Mouse (Mus musculus) liver, embryonic 15.5 days (tissue): ENCODE measurements around the gene Cyth3. TPM values are rescaled to one million over a fixed set of nuclear protein-coding genes. Genes with fewer than 3 reads are reported as not detected.

Experiments
- ATAC-seq: fragments of 200-750 bp; cut with Nextera tagmentation; 2 replicates; pipeline ENCODE4 v1.8.0; 2017; ENCODE audit warnings: moderate number of reproducible peaks, mild to moderate bottlenecking, moderate library complexity; ENCODE audit not compliant: insufficient read depth
- H3K27ac ChIP-seq: fragments of 300-500 bp; sonication (generic); replicated peaks from 2 replicates; pipeline ENCODE4 v1.5.1; 2015; ENCODE audit warnings: mild to moderate bottlenecking, inconsistent platforms
- H3K27me3 ChIP-seq: fragments of 300-500 bp; sonication (generic); 2 replicates; pipeline ENCODE4 v1.6.1; 2015; ENCODE audit warnings: mild to moderate bottlenecking, inconsistent platforms
- H3K36me3 ChIP-seq: fragments of 300-500 bp; sonication (generic); replicated peaks from 2 replicates; pipeline ENCODE4 v1.6.1; 2015; ENCODE audit warnings: moderate library complexity, mild to moderate bottlenecking, inconsistent platforms
- H3K4me1 ChIP-seq: fragments of 300-500 bp; sonication (generic); replicated peaks from 2 replicates; pipeline ENCODE4 v1.6.1; 2015; ENCODE audit warnings: inconsistent platforms
- H3K4me2 ChIP-seq: fragments of 300-500 bp; sonication (generic); 2 replicates; pipeline ENCODE4 v1.6.1; 2015; ENCODE audit warnings: moderate library complexity, mild to moderate bottlenecking, inconsistent platforms
- H3K4me3 ChIP-seq: fragments of 300-500 bp; sonication (generic); replicated peaks from 2 replicates; pipeline ENCODE4 v1.5.1; 2015; ENCODE audit warnings: mild to moderate bottlenecking, inconsistent platforms
- H3K9ac ChIP-seq: fragments of 300-500 bp; sonication (generic); 2 replicates; pipeline ENCODE4 v1.6.1; 2015; ENCODE audit warnings: moderate library complexity, mild to moderate bottlenecking, inconsistent platforms
- H3K9me3 ChIP-seq: fragments of 300-500 bp; sonication (generic); replicated peaks from 2 replicates; pipeline ENCODE4 v1.6.1; 2016; ENCODE audit warnings: inconsistent platforms
- WGBS: fragments of 180-500 bp; shearing (Covaris S2); methylation state at CpG from one replicate; pipeline ENCODE4 v1.1.7; 2015; ENCODE audit warnings: mixed read lengths; ENCODE audit not compliant: insufficient replicate concordance; 5-methylcytosine and 5-hydroxymethylcytosine counted together
- polyA plus RNA-seq: library from polyadenylated mRNA; unstranded; fragments of >200 nt; fragmentation: Nextera tagmentation; extraction: Ambion mirVana; gene quantifications from 2 replicates; pipeline ENCODE4 v1.2.1, GENCODE M21; 2015

Cyth3 gene
- polyA plus RNA-seq, 1 experiment from 2014 or later = 35.7 TPM

DNA sequence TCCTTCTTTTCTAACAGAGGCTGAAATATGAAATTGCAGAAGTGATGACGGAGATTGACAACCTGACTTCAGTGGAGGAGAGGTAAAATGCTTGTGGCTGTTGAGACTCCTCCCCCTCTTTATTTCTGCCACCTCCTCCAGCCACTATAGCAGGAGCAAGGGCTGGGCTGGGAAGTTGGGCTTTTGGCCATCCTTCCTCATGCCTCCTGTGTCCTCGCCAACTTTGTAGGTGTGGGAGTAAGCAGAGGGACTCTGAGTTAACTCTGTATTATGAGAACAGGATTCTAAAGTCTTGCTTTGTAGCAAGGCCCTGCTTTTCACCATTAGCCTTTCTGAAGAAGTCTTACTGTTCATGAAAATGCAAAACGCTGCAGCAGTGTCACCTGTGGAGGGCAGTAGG, 64.2 kb downstream of the Cyth3 start:
- Histone ChIP-seq H3K9me3 (no peaks in the 10 kb centered on the region), H3K4me3 (no peak overlapping the region), H3K4me2 (no peak overlapping the region), H3K9ac (no peak overlapping the region), H3K27me3 (no peaks in the 10 kb centered on the region), H3K27ac (no peak overlapping the region), H3K4me1 (peaks cover 13% of the 10 kb centered on the region; the same call in 1 of the 2 replicates), H3K36me3 (peaks cover 68% of the 10 kb centered on the region)
- 91% methylated on average over 3 of the region's 3 CpGs for WGBS
- no peak for ATAC-seq

DNA sequence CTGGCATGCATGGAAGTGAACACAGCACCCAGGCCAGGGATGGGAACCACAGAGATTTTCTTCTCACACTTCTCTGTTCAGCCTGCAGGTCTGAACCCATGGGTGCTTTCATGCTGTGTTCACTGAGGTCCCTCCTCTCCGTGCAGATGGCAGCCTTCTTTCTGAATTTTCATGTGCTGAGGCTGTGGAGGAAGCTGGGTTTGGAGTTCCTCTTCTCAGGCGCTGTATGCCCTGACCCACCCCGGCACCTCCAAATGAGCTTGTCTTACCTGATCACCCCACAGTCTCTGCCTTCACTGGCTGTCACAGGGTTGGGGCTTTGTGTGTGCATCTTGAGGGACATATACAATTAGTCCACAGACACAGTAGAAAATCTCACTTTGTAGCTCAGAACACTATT, 65.3 kb downstream of the Cyth3 start:
- WGBS = 66% methylated on average over 3 of the region's 3 CpGs
- Histone ChIP-seq H3K4me1 (peaks cover 10% of the 10 kb centered on the region; the same call in 1 of the 2 replicates), H3K27ac (no peak overlapping the region), H3K36me3 (peaks cover 79% of the 10 kb centered on the region), H3K27me3 (no peaks in the 10 kb centered on the region), H3K9ac (no peak overlapping the region), H3K4me2 (no peak overlapping the region), H3K4me3 (no peak overlapping the region), H3K9me3 (no peaks in the 10 kb centered on the region)
- no peak for ATAC-seq

DNA sequence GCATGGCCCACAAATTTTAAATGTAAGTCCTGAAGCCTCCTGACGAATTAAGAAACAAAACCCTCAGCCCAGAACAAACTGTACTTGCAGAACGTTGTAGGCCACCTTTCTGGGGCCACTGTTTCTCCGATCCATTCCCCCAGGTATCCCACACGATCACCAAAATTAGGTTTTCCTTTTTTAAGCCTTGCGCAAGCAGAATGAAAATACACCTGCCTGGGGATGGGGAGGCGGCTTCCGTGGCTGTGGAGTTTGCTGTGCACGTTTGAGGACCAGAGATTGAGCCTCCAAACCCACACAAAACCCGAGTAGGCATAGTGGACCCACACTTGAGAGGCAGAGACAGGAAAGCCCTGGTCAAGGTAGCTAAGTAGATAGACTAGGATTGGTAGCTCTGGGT, 68.1 kb downstream of the Cyth3 start:
- no peak for ATAC-seq
- Histone ChIP-seq H3K36me3 (peaks cover 92% of the 10 kb centered on the region), H3K9ac (no peak overlapping the region), H3K27me3 (no peaks in the 10 kb centered on the region), H3K4me2 (no peak overlapping the region), H3K4me1 (no peaks in the 10 kb centered on the region), H3K27ac (no peak overlapping the region), H3K4me3 (no peak overlapping the region), H3K9me3 (no peaks in the 10 kb centered on the region)
- WGBS = 81% methylated on average over 9 of the region's 9 CpGs

DNA sequence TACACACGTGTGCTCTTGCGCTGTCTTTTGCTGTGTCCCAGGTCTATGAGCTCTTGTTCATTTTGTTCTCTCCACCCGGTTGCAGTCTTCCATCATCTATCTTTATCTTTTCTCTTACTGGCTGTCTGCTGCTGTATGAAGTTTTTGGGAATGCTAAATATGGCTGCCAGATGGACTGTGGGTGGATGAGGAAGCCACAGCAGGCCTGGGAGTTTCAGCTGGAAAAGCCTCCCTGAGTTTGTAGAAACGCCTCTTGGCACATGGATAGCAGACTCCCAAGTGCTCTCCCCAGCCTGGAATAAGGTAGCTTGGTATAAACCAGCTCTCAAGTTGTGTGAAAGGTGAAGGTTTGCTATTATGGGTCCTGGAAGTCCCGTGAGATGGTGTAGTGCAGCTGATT, 68.7 kb downstream of the Cyth3 start:
- peaks cover 93% of the 10 kb centered on the region for H3K36me3 ChIP-seq
- no peak overlapping the region for H3K9ac ChIP-seq
- no peak for ATAC-seq
- H3K27me3 ChIP-seq = no peaks in the 10 kb centered on the region
- no peaks in the 10 kb centered on the region for H3K9me3 ChIP-seq
- no peak overlapping the region for H3K4me3 ChIP-seq
- WGBS = 89% methylated on average over 5 of the region's 5 CpGs
- no peak overlapping the region for H3K27ac ChIP-seq
- H3K4me2 ChIP-seq = no peak overlapping the region
- H3K4me1 ChIP-seq = peaks cover 3% of the 10 kb centered on the region

DNA sequence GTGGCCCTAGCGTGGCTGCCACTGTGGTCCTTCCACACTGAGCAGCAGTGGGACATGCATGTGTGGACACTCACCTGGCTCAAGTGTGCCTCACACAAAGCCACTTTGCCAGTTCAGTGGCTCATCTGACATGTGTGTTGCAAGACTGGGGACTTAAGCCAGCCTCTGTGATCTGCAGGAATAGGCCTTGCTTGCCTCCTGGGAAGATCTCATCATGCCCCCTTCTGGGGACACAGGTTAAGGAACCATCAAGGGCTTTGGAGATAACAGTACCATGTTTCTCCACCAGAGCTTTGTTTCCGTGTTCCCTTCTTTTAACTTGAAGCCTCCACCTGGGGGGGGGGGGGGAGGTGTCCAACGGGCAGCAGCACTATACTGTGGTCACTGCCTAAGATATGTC, 74.1 kb downstream of the Cyth3 start:
- no peak for ATAC-seq
- Histone ChIP-seq H3K9ac (no peak overlapping the region), H3K27ac (peak overlapping the region; percentile 8; the same call in 1 of the 2 replicates), H3K36me3 (peaks cover 84% of the 10 kb centered on the region), H3K9me3 (no peaks in the 10 kb centered on the region), H3K4me1 (peaks cover 57% of the 10 kb centered on the region), H3K4me2 (no peak overlapping the region), H3K27me3 (no peaks in the 10 kb centered on the region), H3K4me3 (no peak overlapping the region)
- WGBS = 64% methylated on average over 3 of the region's 3 CpGs

DNA sequence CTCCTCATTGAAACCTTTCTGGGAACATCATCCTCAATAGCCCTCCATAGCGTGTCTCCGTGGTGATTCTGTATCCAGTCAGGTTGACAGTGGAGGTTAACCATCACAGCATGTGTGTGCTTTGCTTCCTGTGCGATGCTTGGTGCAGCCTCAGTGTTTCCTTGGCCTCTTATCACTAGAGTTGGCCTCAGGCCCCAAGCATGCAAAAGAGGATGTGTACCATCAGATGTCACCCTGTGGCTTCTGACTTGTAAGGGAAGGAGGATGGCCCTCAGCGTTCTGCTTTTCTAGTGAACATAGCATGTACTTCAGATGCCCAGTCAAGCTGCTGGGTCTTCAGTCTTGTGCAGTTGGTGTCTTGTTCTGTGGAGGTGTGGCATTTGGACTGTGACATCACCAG, 76.2 kb downstream of the Cyth3 start:
- Histone ChIP-seq H3K9ac (no peak overlapping the region; the same call in 1 of the 2 replicates), H3K4me1 (peaks cover 66% of the 10 kb centered on the region), H3K36me3 (peaks cover 84% of the 10 kb centered on the region), H3K9me3 (no peaks in the 10 kb centered on the region), H3K4me3 (no peak overlapping the region), H3K4me2 (no peak overlapping the region), H3K27me3 (no peaks in the 10 kb centered on the region), H3K27ac (peak overlapping the region; percentile 94)
- 31% methylated on average over 4 of the region's 4 CpGs for WGBS
- no peak for ATAC-seq

DNA sequence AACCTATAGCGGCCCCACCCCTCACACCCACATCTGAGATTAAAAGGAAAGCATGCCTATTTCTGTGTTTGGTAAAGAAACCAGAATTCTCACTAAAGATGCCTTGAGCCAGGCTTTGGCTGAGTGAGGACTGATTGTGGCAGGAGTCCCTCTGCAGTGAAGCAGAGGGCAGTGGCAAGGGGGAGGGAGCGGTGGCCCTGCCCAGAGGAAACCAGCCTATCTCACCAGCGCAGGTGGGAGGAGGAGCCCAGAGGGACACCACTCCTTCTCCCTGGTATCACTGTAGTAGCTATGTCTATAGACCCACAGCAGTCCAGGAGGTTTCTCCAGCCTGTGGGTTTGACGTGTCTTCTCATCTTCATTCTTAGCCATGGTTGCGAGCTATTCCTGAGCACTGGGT, 78.0 kb downstream of the Cyth3 start:
- Histone ChIP-seq H3K27ac (peak overlapping the region; percentile 94), H3K9ac (peak overlapping the region; percentile 57), H3K27me3 (no peaks in the 10 kb centered on the region), H3K36me3 (peaks cover 84% of the 10 kb centered on the region), H3K4me3 (peak overlapping the region; percentile 29), H3K4me2 (peak overlapping the region; percentile 73), H3K9me3 (no peaks in the 10 kb centered on the region), H3K4me1 (peaks cover 81% of the 10 kb centered on the region)
- peak; percentile 100 for ATAC-seq
- 29% methylated on average over 5 of the region's 5 CpGs for WGBS

DNA sequence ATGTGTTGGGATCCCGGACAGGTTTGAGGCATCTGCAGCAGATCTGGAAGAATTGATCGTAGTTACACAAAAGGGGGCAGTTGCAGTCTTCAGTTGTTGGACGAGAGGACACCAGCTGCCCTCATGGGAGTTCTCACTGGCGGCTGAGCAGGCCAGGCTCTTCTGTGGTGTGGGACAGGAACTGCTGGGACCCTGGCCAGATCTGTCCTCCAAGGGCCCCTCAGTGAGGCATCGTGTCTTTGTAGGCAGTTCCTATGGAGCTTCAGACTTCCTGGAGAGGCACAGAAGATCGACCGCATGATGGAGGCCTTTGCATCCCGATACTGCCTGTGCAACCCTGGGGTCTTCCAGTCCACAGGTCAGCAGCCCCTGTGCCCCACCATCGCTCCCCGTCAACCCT, 78.8 kb downstream of the Cyth3 start:
- no peak for ATAC-seq
- WGBS = 86% methylated on average over 10 of the region's 10 CpGs
- Histone ChIP-seq H3K36me3 (peaks cover 83% of the 10 kb centered on the region), H3K4me2 (peak overlapping the region; percentile 73), H3K4me1 (peaks cover 84% of the 10 kb centered on the region), H3K4me3 (no peak overlapping the region), H3K27me3 (no peaks in the 10 kb centered on the region), H3K9me3 (no peaks in the 10 kb centered on the region), H3K27ac (peak overlapping the region; percentile 94), H3K9ac (peak overlapping the region; percentile 57; the same call in 1 of the 2 replicates)

- Histone ChIP-seq H3K36me3 (peaks cover 88% of the 10 kb centered on the region), H3K9ac (peak overlapping the region; percentile 1; the same call in 1 of the 2 replicates)
Observed at GRCm38 (mm10) chr5:143704875-143705658, 82.8 kb downstream of the Cyth3 start.

GRCm38 (mm10) chr5:143705659-143705982, 83.4 kb downstream of the Cyth3 start:
- peak overlapping the region; percentile 1; the same call in 1 of the 2 replicates for H3K9ac ChIP-seq
- ATAC-seq = no peak
- peaks cover 92% of the 10 kb centered on the region for H3K36me3 ChIP-seq
- H3K4me2 ChIP-seq = no peak overlapping the region
- peak overlapping the region; percentile 67 for H3K27ac ChIP-seq
- no peak overlapping the region for H3K4me3 ChIP-seq
- H3K27me3 ChIP-seq = no peaks in the 10 kb centered on the region
- H3K4me1 ChIP-seq = peaks cover 47% of the 10 kb centered on the region
- WGBS = 48% methylated on average over 1 of the region's 1 CpGs
- H3K9me3 ChIP-seq = no peaks in the 10 kb centered on the region

More at GRCm38 (mm10) chr5:143704875-143705658, 82.8 kb downstream of the Cyth3 start:
- peaks cover 53% of the 10 kb centered on the region for H3K4me1 ChIP-seq
- no peak for ATAC-seq
- H3K27ac ChIP-seq = peak overlapping the region; percentile 67
- 84% methylated on average over 13 of the region's 13 CpGs for WGBS
- no peaks in the 10 kb centered on the region for H3K27me3 ChIP-seq
- H3K4me3 ChIP-seq = no peak overlapping the region
- no peaks in the 10 kb centered on the region for H3K9me3 ChIP-seq
- no peak overlapping the region for H3K4me2 ChIP-seq

GRCm38 (mm10) chr5:143706030-143706821, 84.0 kb downstream of the Cyth3 start:
- H3K4me1 ChIP-seq = peaks cover 41% of the 10 kb centered on the region
- peak overlapping the region; percentile 67 for H3K27ac ChIP-seq
- H3K27me3 ChIP-seq = no peaks in the 10 kb centered on the region
- 55% methylated on average over 9 of the region's 9 CpGs for WGBS
- H3K4me2 ChIP-seq = no peak overlapping the region
- peaks cover 92% of the 10 kb centered on the region for H3K36me3 ChIP-seq
- no peak overlapping the region for H3K4me3 ChIP-seq
- H3K9me3 ChIP-seq = no peaks in the 10 kb centered on the region
- ATAC-seq = peak; percentile 55
- H3K9ac ChIP-seq = peak overlapping the region; percentile 1; the same call in 1 of the 2 replicates
